Mouse (Mus musculus): ENCODE measurements around the gene Gramd1a.

The Gramd1a gene

DNA sequence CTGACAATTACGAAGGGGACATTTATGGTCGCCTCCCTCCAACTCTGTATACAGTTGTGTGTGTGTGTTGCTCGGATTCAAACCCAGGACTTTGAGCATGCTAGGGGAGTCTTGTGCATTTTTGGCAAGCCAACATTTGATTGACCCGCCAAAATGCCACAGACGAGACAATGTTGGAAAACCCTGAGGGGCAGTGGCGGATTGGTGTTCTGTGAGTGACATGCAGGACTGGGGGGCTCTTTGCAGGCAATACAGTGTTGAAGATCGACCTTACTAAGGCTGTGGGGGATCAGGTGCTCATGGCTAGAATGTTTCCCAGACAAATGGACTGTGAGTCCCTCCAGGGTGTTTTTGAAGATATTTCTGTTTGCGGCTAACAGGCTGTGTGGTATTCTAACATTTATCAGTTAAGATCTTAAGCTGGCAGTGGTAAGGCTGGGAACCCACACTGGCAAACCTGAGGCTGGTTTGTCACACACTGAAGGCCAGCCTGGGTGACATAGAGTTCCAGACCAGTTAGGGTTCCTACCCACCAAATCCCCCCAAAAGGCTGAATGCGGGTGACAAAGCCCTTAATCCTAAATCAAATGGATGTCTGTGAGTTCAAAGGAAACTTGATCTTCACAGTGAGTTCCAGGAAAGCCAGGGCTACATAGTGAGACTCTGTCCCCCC, 58.7 kb downstream of the Gramd1a start:
- no peak for DNase-seq (ENCODE audit: low spot score)

DNA sequence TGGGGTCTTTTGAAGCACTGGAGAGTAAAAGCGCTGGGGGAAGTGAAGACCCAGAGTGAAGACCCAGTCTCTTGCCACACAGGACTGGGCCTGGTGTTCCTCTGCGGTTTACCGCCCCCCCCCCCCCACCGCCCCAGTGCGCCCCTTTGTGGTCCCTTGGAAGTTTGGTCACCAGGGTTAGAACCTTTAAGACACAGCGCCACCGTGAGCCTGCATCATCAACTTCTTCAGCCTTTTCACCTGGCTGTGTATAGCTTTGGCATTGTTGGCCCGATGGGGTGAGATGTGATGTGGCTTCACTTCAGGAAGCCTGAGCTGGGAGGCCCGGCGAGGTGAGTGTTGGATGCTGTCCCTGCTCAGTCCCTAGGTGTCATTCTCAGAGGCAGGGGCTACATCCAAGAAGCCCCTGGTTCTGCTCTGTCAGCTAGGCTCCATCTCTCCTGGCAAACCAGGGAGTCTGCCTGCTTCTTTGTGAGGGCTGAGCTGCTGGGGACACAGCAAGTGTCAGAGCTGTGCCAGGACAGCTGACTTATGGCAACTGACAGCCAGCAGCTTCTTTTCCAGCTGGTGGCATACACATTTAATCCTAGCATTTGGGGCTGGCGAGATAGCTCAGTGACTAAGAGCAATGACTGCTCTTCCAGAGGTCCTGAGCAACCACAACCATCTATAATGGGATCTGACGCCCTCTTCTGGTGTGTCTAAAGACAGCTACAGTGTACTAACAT, 60.8 kb downstream of the Gramd1a start:
- DNase-seq (ENCODE audit: low spot score), result no peak

DNA sequence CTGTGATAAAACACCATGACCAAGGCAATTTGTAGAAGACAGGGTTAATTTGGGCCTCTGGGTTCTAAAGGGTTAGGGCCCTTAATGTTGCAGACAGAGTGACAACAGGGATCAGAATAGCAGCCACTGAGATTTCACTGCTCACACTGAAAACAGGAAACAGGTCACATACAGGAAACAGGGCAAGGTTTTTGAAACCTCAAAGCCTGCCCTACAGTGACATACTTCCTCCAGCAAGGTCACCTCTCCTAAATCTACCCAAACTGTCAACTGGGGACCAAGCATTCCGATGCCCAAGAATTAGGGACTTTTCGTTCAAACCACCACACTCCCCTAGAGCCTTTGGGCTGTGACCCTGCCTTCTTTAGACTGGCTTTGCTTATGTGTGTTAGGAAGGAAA, 66.0 kb downstream of the Gramd1a start:
- no peak for DNase-seq (ENCODE audit: low spot score)

DNA sequence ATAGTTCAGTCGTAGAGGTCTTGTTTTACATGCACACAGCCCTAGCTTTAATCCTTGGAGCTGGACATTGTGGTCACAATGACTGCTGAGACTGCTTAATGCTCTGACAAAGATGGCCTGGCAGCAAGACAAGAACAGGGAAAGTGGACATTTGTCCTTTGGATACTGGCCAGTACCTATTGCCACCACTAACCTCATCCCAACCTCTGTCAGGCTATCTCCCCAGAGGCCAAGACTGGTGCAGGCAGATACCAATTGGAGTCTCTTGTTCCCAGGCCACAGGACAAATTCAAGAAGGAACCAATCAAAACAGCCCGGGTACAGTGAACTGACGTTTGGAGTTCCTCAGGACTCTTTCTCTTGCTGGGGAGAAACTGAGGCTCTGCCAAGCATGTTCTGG, 67.5 kb downstream of the Gramd1a start:
- DNase-seq (ENCODE audit: low spot score), result no peak

DNA sequence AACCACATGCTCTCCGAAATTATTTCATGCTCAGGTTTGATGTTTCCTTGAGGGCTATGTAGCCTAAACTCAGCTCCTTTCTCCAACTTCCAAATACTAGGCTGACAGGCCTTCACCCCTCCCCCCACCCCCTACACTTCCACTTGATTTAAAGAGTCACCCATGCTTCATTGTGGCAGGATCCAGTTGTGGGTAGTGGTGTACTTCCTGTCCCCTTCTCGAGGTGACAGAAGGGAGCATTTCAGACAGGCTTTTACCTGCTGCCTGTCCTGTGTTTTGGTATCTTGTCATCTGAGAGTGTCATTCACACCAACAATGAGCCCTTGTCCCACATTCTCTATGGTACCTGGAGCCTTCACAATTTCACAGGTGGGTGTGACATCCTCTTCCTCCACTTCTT, 68.4 kb downstream of the Gramd1a start:
- no peak for DNase-seq (ENCODE audit: low spot score)

DNA sequence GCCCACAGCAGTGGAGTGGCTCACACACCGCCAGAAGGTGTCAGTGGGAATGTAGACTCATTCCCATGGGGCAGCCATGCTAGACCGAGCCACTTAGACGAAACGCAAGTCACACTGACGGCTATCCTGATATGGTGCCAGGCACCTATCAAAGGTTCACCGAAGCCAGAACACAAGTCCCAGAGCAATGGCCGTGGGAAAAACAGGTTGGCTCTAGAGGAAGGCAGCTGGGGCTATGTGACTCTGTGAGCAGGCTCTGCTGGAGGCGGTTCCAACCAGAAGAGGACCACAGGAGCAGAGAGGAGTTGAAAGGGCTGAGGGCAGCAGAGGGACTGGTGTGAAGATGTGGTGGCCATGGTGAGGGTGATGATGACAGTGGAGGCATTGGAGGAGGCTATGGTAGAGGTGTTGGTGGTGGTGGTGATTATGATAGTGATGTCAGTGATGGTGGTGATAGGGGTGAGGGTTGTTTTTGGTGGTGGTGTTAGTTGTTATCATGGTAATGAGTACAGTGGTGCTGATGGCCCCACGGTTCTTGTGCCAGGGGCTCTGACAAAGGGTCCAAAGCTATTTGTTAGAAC, 69.4 kb downstream of the Gramd1a start:
- DNase-seq (ENCODE audit: low spot score), result no peak

DNA sequence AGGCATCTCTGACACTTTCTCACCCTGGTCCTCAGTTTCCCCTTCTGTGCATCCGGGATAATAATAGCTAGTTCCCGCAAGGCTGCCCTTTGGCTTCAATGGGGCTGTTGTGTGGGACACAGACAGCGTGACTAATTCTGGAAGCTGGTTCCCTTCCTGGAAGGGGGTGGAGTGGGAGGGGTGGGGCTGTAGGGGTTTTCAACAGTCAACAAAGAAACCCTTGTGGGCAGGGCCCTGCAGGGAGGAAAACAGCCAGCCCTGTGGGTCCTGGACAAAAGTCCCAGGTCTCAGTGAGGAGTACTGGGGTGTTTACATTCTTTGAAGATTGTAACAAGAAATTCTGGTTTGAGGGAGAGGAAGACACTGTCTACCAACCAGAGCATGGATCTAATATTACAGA, 70.5 kb downstream of the Gramd1a start:
- no peak for DNase-seq (ENCODE audit: low spot score)

DNA sequence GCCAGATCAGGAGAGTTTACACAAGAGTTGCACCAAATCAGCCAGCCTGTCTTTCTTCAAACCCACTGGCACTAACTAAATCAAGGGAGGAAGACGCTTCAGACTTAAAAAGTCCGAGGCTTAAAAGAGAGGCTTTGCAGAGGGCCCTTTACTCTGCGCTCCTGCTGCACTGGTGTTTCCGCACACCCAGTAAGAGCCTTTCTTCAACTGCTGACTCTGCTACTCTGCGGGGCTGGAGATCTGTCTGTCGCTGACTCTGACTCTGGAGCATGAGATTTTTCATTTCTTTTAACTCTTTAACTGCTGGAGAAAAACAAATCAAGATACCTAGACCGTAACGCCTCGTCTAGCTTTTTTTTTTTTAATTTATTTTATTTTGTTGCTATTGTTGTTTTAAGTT, 71.6 kb downstream of the Gramd1a start:
- no peak for DNase-seq (ENCODE audit: low spot score)

DNA sequence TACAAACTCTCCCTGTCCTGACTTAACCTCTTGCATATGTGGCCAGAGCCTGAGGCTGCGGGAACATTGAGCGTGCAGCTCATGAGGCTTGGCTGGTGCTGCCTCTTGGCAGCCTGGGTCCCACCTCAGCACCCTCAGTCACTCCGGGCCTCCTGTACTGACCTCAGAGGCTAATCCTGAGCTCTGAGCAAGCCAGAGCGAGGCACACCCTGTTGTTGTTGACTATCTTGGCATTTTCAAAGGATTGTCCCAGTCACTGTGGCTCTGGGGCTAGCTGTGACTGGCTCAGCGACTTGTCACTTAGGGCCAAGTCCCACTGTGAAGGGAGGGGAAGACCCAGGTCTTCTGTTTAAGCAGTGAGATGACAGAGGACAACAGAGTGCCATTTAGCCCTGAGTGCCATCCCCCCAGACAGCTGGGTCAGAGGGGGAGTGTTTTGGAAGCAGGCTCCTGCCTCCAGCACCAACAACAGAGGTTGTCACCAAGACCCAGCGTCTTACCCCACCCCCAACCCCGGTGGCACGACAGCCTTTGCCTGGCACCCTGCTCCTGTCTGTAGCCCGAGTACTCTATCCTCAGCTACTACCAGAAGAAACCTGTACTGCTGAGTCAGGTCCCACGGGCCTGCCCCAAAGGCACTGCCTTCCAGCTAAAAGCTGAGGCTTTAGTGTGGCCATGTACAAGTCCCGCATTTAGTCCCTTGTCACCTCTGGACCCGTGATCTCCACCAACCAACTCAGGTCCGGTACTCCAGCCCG, 72.7 kb downstream of the Gramd1a start:
- DNase-seq (ENCODE audit: low spot score), result no peak

DNA sequence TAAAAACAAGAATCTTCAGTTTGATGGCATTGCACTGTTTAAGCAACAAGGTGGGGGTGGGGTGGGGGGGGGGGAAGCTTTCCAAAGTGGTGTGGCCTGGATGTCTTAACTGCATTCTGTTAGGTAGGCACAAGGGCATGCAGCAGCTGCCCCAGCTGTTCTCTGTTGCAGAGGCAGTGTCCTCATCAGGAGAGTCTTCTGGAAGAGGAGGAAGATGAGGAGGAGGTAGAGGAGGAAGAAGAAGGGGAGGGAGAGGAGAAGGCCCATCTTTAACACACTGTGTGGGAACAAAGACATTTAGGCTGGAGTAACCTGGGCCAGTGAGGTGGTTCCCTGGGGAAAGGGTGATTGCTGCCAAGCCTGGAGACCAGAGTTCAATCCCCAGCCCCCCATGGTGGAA, 73.6 kb downstream of the Gramd1a start:
- DNase-seq (ENCODE audit: low spot score), result no peak

DNA sequence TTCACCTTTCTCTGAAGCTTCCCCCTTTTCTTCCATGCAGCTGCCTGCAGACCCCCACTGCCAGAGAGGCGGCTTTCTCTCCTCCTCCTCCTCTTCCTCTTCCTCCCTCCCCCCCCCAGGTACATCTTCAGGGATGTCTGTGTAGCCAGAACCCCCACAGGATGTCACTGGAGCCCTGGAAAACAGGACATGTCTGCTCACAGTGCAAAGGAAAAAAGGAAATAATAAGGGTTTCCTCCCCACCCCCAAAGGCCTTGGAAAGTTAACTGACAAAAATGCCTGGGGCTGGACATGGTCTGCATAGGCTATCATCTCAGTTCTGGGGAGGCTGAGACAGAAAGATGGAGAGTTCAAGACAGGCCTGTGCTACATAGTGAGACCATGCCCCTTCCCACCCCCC, 74.6 kb downstream of the Gramd1a start:
- DNase-seq (ENCODE audit: low spot score), result no peak

DNA sequence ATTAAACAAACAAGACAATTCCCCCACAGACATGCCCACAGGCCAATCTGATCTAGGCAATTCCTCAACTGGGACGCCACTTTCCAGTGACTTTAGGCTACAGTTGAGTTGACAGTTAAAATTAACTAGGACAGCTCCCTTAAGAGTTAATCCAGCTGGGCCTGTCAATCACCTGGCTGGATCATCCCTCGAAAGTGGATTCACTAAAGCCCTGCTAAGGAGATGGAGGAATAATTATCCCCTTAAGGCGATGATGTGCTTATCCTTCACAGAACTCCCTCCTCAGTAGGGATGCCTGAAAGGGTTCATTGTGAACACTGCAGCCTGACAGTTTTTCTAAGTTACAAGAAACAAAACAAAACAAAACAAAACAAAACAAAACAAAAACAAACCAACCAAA, 75.1 kb downstream of the Gramd1a start:
- DNase-seq (ENCODE audit: low spot score), result no peak

Data from urinary bladder, postnatal 10 days (tissue).